Mouse (Mus musculus) Patski (cell line): ENCODE results near the gene Prelid3b. TPM values are rescaled to one million over a fixed set of nuclear protein-coding genes. Genes with fewer than 3 reads are reported as not detected.

ENCODE experiments used
- ATAC-seq: fragments of 100-300 bp; one replicate; pipeline ENCODE4 v1.8.0; 2021
- CTCF ChIA-PET: fragments of 350-600 bp; sonication (Branson Sonifier 250); formaldehyde crosslinking; loops from one replicate; lab custom pipeline; 2022; ENCODE audit warnings: inconsistent platforms; lab: Charles Lee
- POLR2A ChIA-PET: fragments of 350-600 bp; sonication (Branson Sonifier 250); formaldehyde crosslinking; loops from one replicate; lab custom pipeline; 2022; ENCODE audit warnings: antibody characterized with exemption, inconsistent platforms; lab: Charles Lee
- DNase-seq: peaks from one replicate; pipeline ENCODE4 v3.0.0-alpha.2; 2011; ENCODE audit warnings: low read depth, low spot score
- H3K27me3 ChIP-seq: fragments of 371-371 bp; one replicate; pipeline ENCODE4 v1.5.1; 2021
- CTCF ChIP-seq: fragments of 100-300 bp; IDR thresholded peaks from one replicate; pipeline ENCODE4 v1.5.1; 2021
- in situ Hi-C: fragments of 300-500 bp; cut with MboI; formaldehyde crosslinking; loops from 3 replicates; pipeline ENCODE4 v1.11.1; 2018; ENCODE audit warnings: low pct_unique_long_range_greater_than_20kb, mixed read lengths
- polyA plus RNA-seq: library from polyadenylated mRNA; unstranded; gene quantifications from one replicate; pipeline ENCODE4 v1.2.3, GENCODE M21; 2021

The Prelid3b gene
- polyA plus RNA-seq, 1 experiment from 2014 or later, result 95.9 TPM

- TF ChIP-seq CTCF, result no peak
- in situ Hi-C loops, result loop anchor here (25.0 kb wide), 1 partner anchor 376 kb away; the partner anchor contains the start of gene Stx16
- no peaks in the 10 kb centered on the region for H3K27me3 ChIP-seq
- no peak for DNase-seq
- ChIA-PET CTCF (no interaction called here), POLR2A (interaction anchor here (0.7 to 1.5 kb wide), 2 partner anchors 9 to 14 kb away, joined by 3 to 5 read pairs; partner anchors contain the start of gene Prelid3b)
- ATAC-seq, result peak; percentile 14
Observed at GRCm38 (mm10) chr2:174463370-174463769, 9.5 kb downstream of the Prelid3b start.

- ATAC-seq, result no peak
- H3K27me3 ChIP-seq, result no peaks in the 10 kb centered on the region
- POLR2A ChIA-PET, result no interaction called here
- no peak for TF ChIP-seq CTCF
- CTCF ChIA-PET, result interaction anchor here (1.1 to 3.0 kb wide), 3 partner anchors 12 to 216 kb away, joined by 3 to 12 read pairs (median 3); partner anchors contain the start of gene Nelfcd
- no peak for DNase-seq
- in situ Hi-C loops, result loop anchor here (25.0 kb wide), 1 partner anchor 372 kb away; the partner anchor contains the start of gene Stx16
Observed at GRCm38 (mm10) chr2:174459365-174459764, 13.5 kb downstream of the Prelid3b start.

- ChIA-PET CTCF (interaction anchor here (1.3 kb wide), 1 partner anchor 9 kb away, joined by 4 read pairs; no protein-coding TSS in a partner anchor), POLR2A (no interaction called here)
- no peak for TF ChIP-seq CTCF
- ATAC-seq (no peak), DNase-seq (no peak)
- H3K27me3 ChIP-seq, result no peaks in the 10 kb centered on the region
- in situ Hi-C loops, result loop anchor here (25.0 kb wide), 1 partner anchor 366 kb away; the partner anchor contains the start of gene Stx16
Observed at GRCm38 (mm10) chr2:174453681-174454080, 19.2 kb downstream of the Prelid3b start.

- POLR2A ChIA-PET, result interaction anchor here (1.1 kb wide), 1 partner anchor 13 kb away, joined by 3 read pairs; no protein-coding TSS in a partner anchor
Observed at GRCm38 (mm10) chr2:174450353-174450752, 22.5 kb downstream of the Prelid3b start, which contains the start of gene Tubb1. Gene Tubb1 (plus strand): TSS chr2:174450695.

GRCm38 (mm10) chr2:174448405-174448804 lies 24.5 kb downstream of the Prelid3b start:
- POLR2A ChIA-PET, result no interaction called here

More at GRCm38 (mm10) chr2:174450353-174450752, 22.5 kb downstream of the Prelid3b start, which contains the start of gene Tubb1:
- ATAC-seq (no peak), DNase-seq (no peak)
- CTCF ChIA-PET, result no interaction called here
- TF ChIP-seq CTCF, result no peak
- in situ Hi-C loops, result loop anchor here (25.0 kb wide), 1 partner anchor 363 kb away; the partner anchor contains the start of gene Stx16
- no peaks in the 10 kb centered on the region for H3K27me3 ChIP-seq

GRCm38 (mm10) chr2:174446905-174447304 lies 26.0 kb downstream of the Prelid3b start:
- DNase-seq (no peak), ATAC-seq (no peak)
- CTCF ChIA-PET, result interaction anchor here (3.4 kb wide), 1 partner anchor 11 kb away, joined by 12 read pairs; no protein-coding TSS in a partner anchor
- in situ Hi-C loops, result no loop called here
- POLR2A ChIA-PET, result no interaction called here
- H3K27me3 ChIP-seq, result no peaks in the 10 kb centered on the region
- TF ChIP-seq CTCF, result no peak

More at GRCm38 (mm10) chr2:174448405-174448804, 24.5 kb downstream of the Prelid3b start:
- in situ Hi-C loops, result no loop called here
- no peaks in the 10 kb centered on the region for H3K27me3 ChIP-seq
- TF ChIP-seq CTCF, result no peak
- no peak for DNase-seq
- CTCF ChIA-PET, result interaction anchor here (3.4 kb wide), 1 partner anchor 10 kb away, joined by 12 read pairs; no protein-coding TSS in a partner anchor
- ATAC-seq, result no peak

GRCm38 (mm10) chr2:174446492-174446891 lies 26.4 kb downstream of the Prelid3b start:
- ChIA-PET POLR2A (no interaction called here), CTCF (interaction anchor here (3.4 kb wide), 1 partner anchor 12 kb away, joined by 12 read pairs; no protein-coding TSS in a partner anchor)
- no peak for DNase-seq
- no peak for TF ChIP-seq CTCF
- no peaks in the 10 kb centered on the region for H3K27me3 ChIP-seq
- ATAC-seq, result no peak
- in situ Hi-C loops, result no loop called here

GRCm38 (mm10) chr2:174445018-174445417 lies 27.9 kb downstream of the Prelid3b start:
- CTCF ChIA-PET, result interaction anchor here (1.5 to 1.6 kb wide), 2 partner anchors 9 kb away, joined by 3 to 4 read pairs; no protein-coding TSS in a partner anchor
- POLR2A ChIA-PET, result interaction anchor here (1.0 kb wide), 1 partner anchor 12 kb away, joined by 3 read pairs; no protein-coding TSS in a partner anchor
- no peak for DNase-seq
- no peak for TF ChIP-seq CTCF
- ATAC-seq, result no peak
- no peaks in the 10 kb centered on the region for H3K27me3 ChIP-seq
- in situ Hi-C loops, result no loop called here

- TF ChIP-seq CTCF, result no peak
- ATAC-seq (no peak), DNase-seq (no peak)
- CTCF ChIA-PET, result interaction anchor here (1.0 to 1.6 kb wide), 3 partner anchors 9 to 124 kb away, joined by 3 to 4 read pairs (median 3); no protein-coding TSS in a partner anchor
- in situ Hi-C loops, result no loop called here
- H3K27me3 ChIP-seq, result no peaks in the 10 kb centered on the region
- POLR2A ChIA-PET, result no interaction called here
Observed at GRCm38 (mm10) chr2:174444359-174444758, 28.5 kb downstream of the Prelid3b start.

GRCm38 (mm10) chr2:174443046-174443445 lies 29.8 kb downstream of the Prelid3b start:
- DNase-seq, result no peak
- CTCF ChIA-PET, result interaction anchor here (1.2 kb wide), 1 partner anchor 15 kb away, joined by 3 read pairs; no protein-coding TSS in a partner anchor
- in situ Hi-C loops, result no loop called here
- no peak for ATAC-seq
- H3K27me3 ChIP-seq, result no peaks in the 10 kb centered on the region
- no peak for TF ChIP-seq CTCF
- POLR2A ChIA-PET, result no interaction called here

GRCm38 (mm10) chr2:174442460-174442859 lies 30.4 kb downstream of the Prelid3b start:
- ATAC-seq (peak; percentile 85), DNase-seq (no peak)
- ChIA-PET CTCF (interaction anchor here (1.2 kb wide), 1 partner anchor 15 kb away, joined by 3 read pairs; no protein-coding TSS in a partner anchor), POLR2A (interaction anchor here (0.6 kb wide), 1 partner anchor 147 kb away, joined by 3 read pairs; no protein-coding TSS in a partner anchor)
- H3K27me3 ChIP-seq, result no peaks in the 10 kb centered on the region
- in situ Hi-C loops, result no loop called here
- no peak for TF ChIP-seq CTCF
